Mouse (Mus musculus) adrenal gland, postnatal 36 days (tissue): ENCODE measurements around the gene 1810046K07Rik. TPM values are rescaled to one million over a fixed set of nuclear protein-coding genes. Genes with fewer than 3 reads are reported as not detected.

ENCODE experiments used
- DNase-seq, 2 experiments: peaks; one replicate each; pipeline ENCODE4 v3.0.0; 2021; ENCODE audit warnings: mixed read lengths in 1 of 2
- total RNA-seq, 2 experiments: library from RNA; stranded (reverse); gene quantifications; 2 replicates each; pipeline ENCODE4 v1.2.3; 2021

Gene 1810046K07Rik
- total RNA-seq, 2 experiments from 2014 or later = not detected

DNA sequence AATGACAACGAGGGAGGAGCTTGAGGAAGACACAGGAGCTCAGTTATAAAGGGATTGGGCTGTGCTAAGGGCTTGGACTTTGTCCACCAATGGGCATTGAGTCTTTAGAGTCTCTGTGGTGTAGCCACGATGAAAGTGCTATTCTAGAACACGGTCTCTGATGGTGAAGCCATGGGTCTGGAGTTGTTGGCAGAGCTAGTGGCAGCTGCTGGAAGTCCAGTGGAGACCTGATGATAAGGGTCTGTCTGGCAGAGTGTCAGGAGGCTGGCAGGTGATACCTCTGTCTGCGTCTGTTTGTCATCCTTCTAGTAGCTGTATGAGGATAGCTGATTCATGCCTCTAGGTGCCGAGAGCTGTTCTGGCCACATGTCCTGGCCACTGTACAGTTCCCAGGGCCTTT lies 24.7 kb downstream of the 1810046K07Rik start:
- DNase-seq = no peak

DNA sequence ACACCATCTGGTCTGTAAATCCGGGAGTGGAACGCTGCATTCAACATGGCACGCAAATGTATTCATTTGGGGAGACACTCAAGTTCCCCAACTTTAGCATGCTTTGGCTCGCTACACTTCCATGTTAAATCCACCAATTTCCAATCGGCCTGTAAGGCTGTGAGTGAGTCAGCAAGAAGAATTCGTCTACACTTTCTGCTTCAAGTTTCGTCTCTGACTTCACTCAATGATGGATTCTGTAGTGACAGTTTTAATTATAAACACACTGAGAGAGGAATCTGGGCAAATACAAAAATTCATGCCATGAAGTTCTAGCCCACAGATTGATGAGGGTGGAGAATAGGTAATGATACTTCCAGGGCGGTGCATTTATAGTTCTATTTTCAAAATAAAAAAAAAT lies 35.2 kb downstream of the 1810046K07Rik start:
- DNase-seq = no peak

DNA sequence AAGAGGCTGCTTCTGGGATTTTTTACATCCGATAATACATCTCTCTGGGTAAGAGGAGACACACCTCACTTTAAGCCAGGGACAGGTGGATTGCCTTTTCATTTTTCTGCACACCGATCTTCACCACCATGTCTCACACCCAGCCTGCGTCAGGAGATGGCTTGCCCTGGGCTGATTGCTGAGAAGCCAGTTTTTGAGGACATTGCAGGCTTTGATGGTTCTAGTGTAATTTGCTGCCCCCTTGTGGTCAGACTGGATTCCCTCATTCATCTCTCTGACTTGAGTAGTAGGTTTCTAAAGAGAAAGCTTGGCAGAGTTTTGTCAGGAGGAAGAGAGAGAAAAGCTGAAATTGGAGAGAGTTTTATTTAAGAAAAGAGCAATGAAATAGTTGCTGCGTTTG lies 36.0 kb downstream of the 1810046K07Rik start:
- DNase-seq = peak; percentile 62 to 85

DNA sequence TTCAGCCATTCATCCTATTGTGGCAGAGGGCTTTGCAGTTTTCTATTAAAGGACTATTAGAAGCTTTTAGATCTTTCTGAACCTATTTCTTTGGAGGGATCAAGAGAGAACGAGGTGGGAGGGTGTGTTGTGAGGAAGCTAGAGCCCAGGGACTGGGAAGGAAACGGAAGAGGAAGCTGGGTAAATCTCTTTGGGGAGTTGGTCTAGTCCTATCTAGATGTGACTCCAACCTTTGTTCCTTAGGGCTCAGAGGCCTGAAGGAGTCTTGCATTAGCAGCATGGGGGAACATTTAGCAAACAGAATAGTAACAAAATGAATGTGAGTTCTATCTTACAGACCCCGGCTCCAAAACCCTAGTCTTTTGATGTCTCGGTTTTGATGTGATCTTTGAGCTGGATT lies 37.7 kb downstream of the 1810046K07Rik start:
- DNase-seq = no peak

DNA sequence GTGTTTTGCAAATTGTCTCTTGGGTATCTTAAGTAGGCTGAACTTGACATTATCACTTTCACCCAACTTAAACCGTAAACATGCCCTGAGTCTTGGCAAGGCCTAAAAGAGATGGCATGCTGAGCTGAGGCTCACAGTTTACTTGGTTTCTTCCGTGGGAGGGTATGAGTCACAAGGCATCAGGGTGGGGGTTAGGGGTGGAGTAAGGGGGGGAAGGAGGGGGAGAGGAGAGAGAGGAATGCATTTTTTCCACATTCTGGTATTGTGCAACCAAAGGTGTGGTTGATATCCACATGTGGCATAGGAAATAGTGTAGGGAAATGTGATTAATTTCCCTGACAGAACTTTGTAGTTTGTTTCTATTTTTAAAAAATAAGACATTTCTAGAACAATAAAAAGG lies 42.6 kb downstream of the 1810046K07Rik start:
- DNase-seq = peak; percentile 20 to 39

DNA sequence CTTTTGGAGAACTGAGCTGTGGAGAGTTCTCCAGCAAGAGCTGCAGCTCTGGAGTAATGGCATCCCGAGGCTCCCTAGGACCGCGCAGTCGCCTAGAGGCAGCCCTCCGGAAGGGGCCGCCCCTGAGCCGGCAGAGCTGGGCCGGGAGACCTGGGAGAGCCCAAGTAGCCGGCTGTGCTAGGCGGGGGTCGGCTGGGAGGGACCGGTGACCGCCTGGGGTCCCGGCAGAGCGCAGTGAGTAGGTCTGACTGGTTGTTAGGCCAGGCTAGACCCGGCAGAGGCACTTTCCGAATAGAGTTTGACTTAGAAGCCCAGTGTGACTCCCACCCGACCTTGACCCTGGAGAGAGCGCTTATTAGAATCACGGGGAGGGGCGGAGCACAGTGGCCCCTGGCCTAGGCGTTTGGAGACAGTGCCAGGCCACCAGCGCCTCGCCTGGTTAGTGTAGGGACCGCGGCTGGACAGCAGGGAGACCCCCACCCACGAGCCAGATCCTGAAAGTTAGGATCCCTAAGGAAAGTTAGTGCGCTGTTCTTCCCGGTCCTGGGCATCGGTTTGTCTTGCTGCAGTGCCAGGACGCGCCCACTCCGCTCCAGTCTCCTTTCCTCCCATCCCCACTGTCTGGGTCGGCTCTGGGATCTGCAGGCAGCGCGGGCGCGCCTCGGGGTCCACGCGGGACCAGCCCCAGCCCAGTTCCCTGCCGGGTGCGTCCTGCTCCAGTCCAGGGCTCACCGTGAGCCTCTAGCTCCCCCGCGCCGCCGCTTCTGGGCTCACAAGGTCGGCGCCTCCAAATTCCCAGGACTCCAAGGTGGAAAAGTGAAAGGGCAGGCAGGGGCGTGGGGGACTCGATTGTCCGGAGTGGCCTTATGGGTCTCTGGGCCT lies 50.0 kb downstream of the 1810046K07Rik start, which contains the start of gene Colca2:
Gene Colca2, minus strand, starts transcription at position 70 of the 882 bp plus-strand sequence.
- peak; percentile 85 to 90 for DNase-seq

DNA sequence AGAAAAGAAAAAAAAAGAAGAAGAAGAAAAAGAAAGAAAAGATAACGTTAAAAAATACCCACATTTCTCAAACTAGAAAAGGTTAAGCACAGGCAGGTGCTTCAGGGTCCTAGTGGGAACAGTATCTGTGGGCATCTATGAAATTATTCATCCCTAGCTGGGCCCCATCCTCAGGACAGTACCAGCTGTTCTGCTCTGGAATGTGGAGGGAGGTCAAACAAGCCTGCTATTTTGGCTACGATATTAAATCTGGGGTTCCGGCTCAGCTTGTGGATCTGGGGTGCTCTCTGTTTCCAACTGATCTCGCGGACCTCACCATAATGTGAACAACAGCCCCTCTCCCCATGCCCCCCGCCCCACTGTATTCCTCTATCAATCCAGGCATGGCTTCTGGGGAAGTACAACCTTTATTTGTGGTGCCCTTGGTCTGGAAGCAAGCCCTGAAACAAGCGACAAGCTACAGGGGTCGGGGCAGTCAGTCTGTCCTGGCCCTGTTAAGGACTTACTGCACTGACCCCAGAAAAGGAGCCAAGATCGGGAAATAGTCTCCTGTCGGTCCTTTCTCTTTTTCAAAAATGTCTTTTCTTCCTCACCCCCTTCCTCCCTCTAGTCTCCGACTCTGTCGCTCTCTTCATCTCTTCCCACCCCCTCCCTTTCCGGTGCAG lies 50.8 kb downstream of the 1810046K07Rik start:
- DNase-seq = peak in 1 of 2 experiments; percentile 49

DNA sequence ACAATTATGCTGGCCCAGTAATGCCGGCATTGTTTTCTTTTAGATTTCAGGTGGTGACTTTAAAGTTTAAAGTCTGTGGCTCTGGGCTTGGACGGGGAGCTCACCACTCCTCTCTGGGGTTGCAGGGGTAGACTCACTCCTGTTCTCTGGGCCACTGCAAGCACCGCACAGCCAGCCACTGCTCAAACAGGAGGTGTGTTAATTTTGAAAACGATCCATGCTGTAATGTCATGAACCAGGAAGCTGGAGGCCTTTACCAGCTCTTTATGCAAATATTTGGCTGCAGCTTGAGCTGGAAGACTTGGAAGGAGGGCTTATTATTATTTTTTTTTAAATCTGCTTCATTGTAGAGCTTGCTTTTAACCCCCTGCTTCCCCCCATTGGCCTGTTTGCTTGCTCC lies 54.0 kb downstream of the 1810046K07Rik start:
- DNase-seq = peak; percentile 15 to 22

DNA sequence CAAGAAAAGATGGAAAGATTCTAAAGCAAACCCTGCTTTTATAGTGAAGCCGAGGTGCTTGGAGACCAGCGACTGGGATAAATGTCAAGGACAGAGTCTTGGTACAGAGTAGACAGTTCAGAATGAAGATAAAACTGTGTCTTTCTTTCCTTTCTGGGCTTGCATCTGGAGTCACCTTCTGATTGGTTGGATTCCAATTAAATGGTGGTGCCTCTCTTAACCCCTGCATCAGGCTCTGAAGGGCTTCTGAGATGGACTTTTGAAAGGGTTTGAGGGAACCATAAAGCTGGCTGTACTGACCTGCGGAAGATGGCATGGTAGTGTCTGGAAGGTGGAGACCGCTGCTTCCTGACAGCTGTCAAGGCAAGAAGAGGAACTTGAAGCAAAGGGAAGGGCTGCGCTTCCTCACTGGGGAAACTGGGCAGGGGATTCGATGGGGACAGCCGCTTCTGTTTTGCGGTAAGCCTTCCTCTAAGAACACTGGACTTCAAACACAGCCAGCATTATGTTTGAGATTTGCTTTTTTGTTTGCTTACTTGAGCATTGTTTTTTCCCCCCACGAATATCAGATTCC lies 55.0 kb downstream of the 1810046K07Rik start:
- peak; percentile 17 to 48 for DNase-seq

DNA sequence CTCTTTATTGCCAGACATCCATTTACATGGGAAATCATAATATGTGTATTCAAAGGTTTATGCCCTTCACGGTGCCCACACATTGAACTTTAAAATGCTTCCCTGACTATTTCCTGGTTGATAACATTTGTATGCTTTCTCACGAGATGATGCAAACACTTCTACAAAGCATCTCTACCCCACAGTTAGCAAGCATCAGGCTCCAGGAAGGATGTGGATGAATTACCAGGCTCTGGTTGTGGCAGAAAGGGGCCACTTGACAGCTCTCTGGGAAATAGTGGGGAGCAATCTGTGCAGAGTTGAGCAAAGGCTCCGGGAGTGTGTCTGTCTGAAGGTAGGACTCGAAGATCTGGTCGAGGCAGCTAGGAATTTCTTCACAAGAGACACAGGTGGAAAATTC lies 56.6 kb downstream of the 1810046K07Rik start:
- no peak for DNase-seq

DNA sequence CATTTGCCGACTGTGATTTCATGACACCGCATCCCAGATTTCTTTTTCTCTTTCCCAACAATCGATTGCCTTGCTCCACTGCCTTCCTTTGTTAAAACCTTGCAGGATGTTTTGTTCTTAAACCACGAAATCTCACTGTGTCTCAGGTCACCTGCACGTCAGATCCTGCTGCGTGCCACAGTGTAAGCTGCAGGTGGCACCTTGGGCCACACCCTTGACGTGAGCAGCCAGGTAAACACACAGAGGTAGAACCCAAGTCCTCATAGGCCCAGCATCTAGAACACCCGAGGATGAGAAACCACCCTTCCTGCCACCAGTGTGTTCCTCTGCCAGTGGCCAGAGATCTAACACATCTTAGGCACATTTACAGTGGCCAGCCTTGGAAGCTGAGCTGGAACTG lies 57.6 kb downstream of the 1810046K07Rik start:
- DNase-seq = no peak

DNA sequence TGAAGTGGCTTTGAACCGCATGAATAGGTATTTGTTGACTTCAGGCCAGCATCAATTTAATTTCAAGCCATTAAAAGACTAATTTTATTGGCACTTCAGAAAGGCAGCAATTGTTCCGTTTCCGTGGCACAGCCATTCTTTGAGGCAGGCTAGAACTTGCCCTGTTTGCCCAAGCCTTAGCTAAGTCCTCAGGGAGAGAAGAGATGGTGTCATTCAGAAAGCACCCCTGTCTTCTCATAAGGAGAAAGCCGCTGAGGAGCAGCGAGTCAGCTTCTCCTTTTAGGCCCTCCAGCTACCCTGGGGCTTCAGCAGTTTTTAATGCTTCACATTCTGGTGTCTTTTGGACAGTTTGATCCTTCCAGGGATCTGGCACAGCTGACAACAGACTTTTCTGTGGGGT lies 59.9 kb downstream of the 1810046K07Rik start:
- no peak for DNase-seq

DNA sequence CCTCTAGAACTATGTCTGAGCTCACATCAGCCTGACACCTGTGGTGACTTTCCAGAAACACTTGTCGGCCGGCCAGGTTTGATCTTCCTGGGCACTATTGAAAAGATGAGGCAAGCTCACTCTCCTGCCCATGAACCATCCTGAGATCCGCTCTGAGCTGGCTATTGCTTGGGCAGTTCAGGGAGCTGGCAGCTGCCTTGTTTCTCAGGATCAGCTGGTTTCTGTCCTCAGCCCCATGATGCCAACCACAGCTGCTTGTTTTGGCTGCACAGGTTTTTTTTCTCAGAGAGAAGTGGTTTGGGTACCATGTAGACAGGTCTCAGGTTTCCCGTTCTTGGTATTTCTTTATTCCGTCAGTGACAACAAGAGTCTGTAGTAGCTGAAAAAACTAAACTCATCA lies 70.3 kb downstream of the 1810046K07Rik start:
- DNase-seq = no peak

DNA sequence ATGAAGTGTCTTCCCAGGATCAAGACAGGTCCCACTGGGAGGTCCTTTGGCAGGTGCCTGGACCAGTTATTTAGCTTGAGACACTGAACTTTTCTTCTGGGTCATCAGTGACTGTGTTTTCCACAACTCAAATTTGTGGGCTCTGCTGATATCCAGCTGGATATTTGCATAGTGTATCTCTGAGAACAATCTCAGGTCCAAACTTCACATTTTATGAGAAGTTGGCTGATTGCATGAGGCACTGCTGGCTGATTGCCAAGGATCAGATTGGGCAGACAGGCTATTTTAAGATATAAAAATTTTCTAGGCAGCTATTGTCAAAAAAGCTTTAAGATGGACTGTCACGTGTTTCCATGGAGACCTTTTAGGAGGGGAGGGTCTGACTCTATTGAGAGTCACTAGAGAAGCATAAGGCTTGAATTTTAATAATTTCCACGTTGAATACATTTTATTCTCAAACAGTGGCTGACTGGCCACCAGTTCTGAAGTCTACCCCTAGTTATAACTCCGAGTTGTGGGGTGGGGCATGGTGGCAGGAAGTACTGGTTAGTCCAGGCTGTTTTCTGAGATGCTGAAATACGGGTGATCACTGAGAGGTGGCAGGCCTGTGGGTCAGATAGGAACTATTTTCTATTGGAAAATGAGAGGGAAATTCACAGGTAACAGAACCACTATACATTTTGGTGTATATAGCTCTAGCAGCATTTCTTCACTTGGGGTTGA lies 71.8 kb downstream of the 1810046K07Rik start:
- peak; percentile 23 to 26 for DNase-seq

Other genes with a start within 250 kb of the 1810046K07Rik start
- gene 4833427G06Rik, start 226.8 kb downstream of the 1810046K07Rik start, total RNA-seq = under 1 TPM in 1 of 2 experiments, not detected in 1; 0.49 TPM
- not detected for gene Gm32742, start 163.4 kb downstream of the 1810046K07Rik start, total RNA-seq
- not detected for gene Pou2af1, start 115.2 kb downstream of the 1810046K07Rik start, total RNA-seq
- gene Colca2, start 50.3 kb downstream of the 1810046K07Rik start, total RNA-seq = 1 to 10 TPM; 3.1 to 3.3 TPM